Mouse (Mus musculus): ENCODE data around the gene Clcnkb.
A peak's percentile ranks its signal among the peaks of the same experiment; 100 is the strongest.

Gene Clcnkb

DNA sequence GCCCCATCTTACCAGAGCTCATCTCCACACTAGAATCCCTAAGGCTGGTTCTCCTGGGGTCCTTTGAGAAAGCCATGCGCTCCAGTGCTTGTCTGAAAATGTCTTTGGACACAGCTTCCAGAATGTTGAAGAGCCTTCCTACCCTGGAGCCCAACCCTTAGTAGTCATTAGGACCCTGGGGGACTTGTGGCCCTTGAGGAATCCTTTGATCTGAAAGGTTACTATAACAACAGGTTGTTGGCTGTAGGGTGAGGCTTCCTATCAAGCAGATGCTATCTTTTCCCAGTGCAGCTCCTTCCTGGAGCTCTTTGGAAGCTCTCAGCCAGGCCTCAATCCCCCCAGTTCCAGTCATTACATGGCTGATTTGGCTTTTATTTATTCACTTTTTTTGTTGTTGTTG, 20.2 kb upstream of the Clcnkb start, which contains the start of gene Srarp:
Gene Srarp, minus strand, starts transcription at position 132 of the 400 bp plus-strand sequence.
- no peak for DNase-seq (ENCODE audit: low spot score in 2 of 2)

DNA sequence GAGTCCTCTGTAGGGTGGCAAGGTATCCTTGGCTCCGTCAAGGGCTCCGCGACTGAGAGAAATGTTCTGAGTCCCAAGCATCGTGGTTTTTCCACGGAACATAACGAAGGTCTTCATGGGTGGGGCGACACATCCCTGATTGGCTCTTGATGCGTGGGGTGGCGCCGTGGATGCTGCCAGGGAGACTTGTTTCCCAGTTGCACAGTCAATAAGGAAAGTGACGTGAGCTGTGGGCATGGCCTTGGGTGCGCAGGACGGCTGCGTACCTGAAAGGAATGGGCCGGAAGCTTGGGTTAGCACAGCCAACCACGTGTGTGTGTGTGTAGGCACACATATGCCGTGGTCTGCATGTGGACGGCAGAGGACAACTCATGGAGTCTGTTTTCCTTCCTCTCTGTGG, 17.4 kb upstream of the Clcnkb start:
- no peak for DNase-seq (ENCODE audit: low spot score in 2 of 2)

DNA sequence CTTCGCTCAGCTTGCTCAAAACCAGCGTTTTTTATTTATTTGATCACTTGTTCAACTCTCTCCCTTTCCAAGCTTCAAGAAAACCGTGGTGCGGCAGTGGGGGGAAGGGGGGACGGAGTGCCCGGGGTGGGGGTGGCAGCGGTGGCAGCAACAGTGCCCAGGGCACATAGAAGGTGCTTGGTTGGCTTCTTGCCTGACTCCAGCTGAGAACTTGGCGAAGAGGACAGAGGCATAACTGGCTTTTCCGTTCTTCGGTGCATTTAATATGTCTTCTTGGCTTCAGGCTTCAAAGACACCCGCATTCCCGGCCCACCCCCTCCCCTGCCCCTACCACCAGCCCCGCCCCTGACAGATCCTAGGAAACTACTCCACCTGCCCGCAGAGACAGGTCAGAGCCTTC, 16.9 kb upstream of the Clcnkb start:
- DNase-seq (ENCODE audit: low spot score in 2 of 2), result no peak

DNA sequence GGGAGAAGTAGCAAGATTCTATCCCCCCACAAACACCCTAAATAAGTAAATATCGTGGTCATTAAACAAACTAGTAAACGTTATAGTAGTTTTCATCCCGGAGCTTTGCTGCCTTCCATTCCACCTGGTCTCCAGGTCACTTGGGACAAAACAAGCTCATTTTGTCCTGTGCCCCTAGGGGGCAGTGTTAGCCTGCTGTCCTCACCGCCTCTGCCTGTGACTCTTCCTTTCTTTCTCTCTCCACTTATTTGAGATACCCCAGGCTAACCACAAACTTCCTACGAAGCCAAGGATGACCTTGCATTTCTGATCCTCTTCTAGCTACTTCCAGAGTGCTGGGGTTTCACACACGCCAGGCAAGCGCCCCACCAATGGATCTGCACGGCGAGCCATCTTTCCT, 15.2 kb upstream of the Clcnkb start:
- DNase-seq (ENCODE audit: low spot score in 2 of 2), result peak; percentile 68 to 75

- peak in 1 of 2 experiments; percentile 39 for DNase-seq (ENCODE audit: low spot score in 2 of 2)
These were observed 14.0 kb upstream of the Clcnkb start for GRCm38 (mm10) chr4:141429847-141430246.

- DNase-seq (ENCODE audit: low spot score in 2 of 2), result no peak
These were observed 13.6 kb upstream of the Clcnkb start for GRCm38 (mm10) chr4:141429381-141429780.

- no peak for DNase-seq (ENCODE audit: low spot score in 2 of 2)
These were observed 12.1 kb upstream of the Clcnkb start for GRCm38 (mm10) chr4:141427921-141428320.

GRCm38 (mm10) chr4:141426796-141427745, 11.3 kb upstream of the Clcnkb start:
- no peak for DNase-seq (ENCODE audit: low spot score in 2 of 2)

GRCm38 (mm10) chr4:141425484-141426479, 10.0 kb upstream of the Clcnkb start:
- peak; percentile 79 to 80 for DNase-seq (ENCODE audit: low spot score in 2 of 2)

GRCm38 (mm10) chr4:141423691-141424431, 8.0 kb upstream of the Clcnkb start:
- no peak for DNase-seq (ENCODE audit: low spot score in 2 of 2)

DNA sequence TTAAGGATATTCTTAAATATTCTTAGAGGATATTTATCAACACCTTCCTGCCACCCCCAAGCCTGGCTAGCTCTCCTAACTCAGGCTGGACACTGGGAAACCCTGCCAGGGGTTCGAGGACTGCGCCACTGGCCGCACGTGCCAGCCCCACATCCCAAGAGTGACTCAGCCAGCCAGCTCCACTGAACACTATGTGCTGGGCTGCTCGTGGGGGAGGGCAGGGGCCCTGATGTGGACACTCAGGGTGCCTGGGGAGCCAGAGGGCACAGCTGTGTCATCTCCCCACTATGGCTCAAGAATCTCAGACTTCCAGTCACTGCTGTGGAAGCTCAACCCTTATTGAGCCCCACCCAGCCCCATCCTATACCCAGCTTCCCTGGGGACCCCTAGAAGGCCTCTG, 7.5 kb upstream of the Clcnkb start:
- DNase-seq (ENCODE audit: low spot score in 2 of 2), result no peak

DNA sequence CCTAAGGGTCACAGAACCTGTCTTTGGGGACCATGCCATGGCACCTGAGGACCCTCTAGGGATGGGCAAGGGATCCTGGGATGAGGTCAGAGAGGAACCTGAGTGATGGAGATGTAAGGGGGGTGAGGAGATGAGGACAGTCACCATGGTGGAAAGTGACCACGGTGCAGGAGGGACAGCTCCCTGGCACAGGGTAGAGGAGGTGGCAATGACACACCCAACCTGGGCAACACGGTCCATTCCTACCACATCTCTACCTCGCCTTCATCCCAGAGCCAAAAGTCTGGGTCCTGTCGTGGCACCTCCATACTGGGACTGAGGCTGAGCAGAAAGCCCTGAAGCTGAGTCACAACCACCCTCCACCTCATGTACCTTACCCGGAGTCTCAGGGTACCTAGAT, 7.0 kb upstream of the Clcnkb start:
- no peak for DNase-seq (ENCODE audit: low spot score in 2 of 2)

GRCm38 (mm10) chr4:141421423-141421822, 5.6 kb upstream of the Clcnkb start:
- no peak for DNase-seq (ENCODE audit: low spot score in 2 of 2)

- no peak for DNase-seq (ENCODE audit: low spot score in 2 of 2)
These were observed 5.1 kb upstream of the Clcnkb start for GRCm38 (mm10) chr4:141420886-141421285.

- DNase-seq (ENCODE audit: low spot score in 2 of 2), result peak in 1 of 2 experiments; percentile 5
These were observed 4.5 kb upstream of the Clcnkb start, which contains the start of gene Hspb7 for GRCm38 (mm10) chr4:141420192-141420829. Gene Hspb7, plus strand, starts transcription at chr4:141420779.

DNA sequence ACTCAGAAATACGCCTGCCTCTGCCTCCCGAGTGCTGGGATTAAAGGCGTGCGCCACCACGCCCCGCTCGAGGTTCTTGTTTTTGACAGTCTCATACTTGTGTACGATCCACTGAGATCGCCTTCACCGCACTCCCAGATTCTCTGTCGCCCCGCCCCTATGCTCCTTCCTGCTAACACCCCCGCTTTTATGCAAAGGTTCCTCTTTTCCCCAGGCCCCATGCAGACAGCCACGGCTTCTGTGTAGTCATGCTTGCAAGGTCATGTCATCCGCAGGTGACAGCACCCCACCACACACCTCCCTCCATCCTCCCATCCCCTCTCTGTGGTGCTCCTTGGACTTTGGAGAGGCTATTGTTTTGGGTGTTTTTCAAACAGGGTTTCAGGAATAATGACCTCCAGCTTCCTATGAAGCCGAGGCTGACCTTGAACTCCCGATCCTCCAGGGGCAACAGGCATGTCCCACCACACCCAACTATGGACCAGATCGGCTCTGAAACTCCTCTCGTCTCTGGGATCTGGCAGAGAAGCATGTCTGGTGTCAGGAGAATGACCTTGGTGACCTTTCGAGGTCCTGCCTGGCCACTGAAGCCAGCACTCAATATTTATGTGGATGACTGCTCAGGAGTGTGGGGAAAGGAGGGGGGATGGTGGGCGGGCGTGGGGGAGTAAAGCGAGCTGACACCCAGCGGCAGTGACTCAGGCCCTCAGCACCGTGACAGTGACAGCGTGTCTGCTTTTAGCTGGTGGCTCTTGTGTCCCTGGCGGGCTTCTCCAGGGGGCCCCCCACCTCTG, 3.8 kb upstream of the Clcnkb start:
- peak; percentile 29 to 44 for DNase-seq (ENCODE audit: low spot score in 2 of 2)

GRCm38 (mm10) chr4:141411430-141411992, 4.3 kb downstream of the Clcnkb start:
- no peak for DNase-seq (ENCODE audit: low spot score in 2 of 2)

- no peak for DNase-seq (ENCODE audit: low spot score in 2 of 2)
These were observed 7.2 kb downstream of the Clcnkb start for GRCm38 (mm10) chr4:141408577-141408976.

GRCm38 (mm10) chr4:141406516-141407299, 9.1 kb downstream of the Clcnkb start:
- peak in 1 of 2 experiments; percentile 32 for DNase-seq (ENCODE audit: low spot score in 2 of 2)

Data from right cerebral cortex, adult 2 months (tissue).